Mouse (Mus musculus) heart, embryonic 11.5 days (tissue): ENCODE results near the gene Nfkb1. TPM values are rescaled to one million over a fixed set of nuclear protein-coding genes. Genes with fewer than 3 reads are reported as not detected.

ENCODE experiments used
- ATAC-seq: fragments of 200-750 bp; cut with Nextera tagmentation; replicated peaks from 2 replicates; pipeline ENCODE4 v1.8.0; 2017; ENCODE audit warnings: moderate library complexity; ENCODE audit not compliant: insufficient number of reproducible peaks, low FRiP score, low TSS enrichment
- H3K27ac ChIP-seq: fragments of 300-500 bp; sonication (generic); 2 replicates; pipeline ENCODE4 v1.5.1; 2014; ENCODE audit warnings: mild to moderate bottlenecking, low read depth, low read length
- H3K27me3 ChIP-seq: fragments of 300-500 bp; sonication (generic); 2 replicates; pipeline ENCODE4 v1.6.1; 2014; ENCODE audit warnings: mild to moderate bottlenecking, low read length, mixed read lengths; ENCODE audit not compliant: control insufficient read depth, insufficient read depth
- H3K36me3 ChIP-seq: fragments of 300-500 bp; sonication (generic); 2 replicates; pipeline ENCODE4 v1.6.1; 2014; ENCODE audit warnings: mild to moderate bottlenecking, low read length, moderate library complexity, mixed read lengths; ENCODE audit not compliant: control insufficient read depth, insufficient read depth
- H3K4me1 ChIP-seq: fragments of 300-500 bp; sonication (generic); 2 replicates; pipeline ENCODE4 v1.6.1; 2014; ENCODE audit warnings: low read length; ENCODE audit not compliant: control insufficient read depth, insufficient read depth
- H3K4me2 ChIP-seq: fragments of 300-500 bp; sonication (generic); 2 replicates; pipeline ENCODE4 v1.6.1; 2014; ENCODE audit warnings: mild to moderate bottlenecking, moderate library complexity
- H3K4me3 ChIP-seq: fragments of 300-500 bp; sonication (generic); 2 replicates; pipeline ENCODE4 v1.5.1; 2014; ENCODE audit warnings: low read depth, low read length
- H3K9ac ChIP-seq: fragments of 300-500 bp; sonication (generic); 2 replicates; pipeline ENCODE4 v1.6.1; 2014; ENCODE audit warnings: mild to moderate bottlenecking, low read depth, low read length, moderate library complexity
- H3K9me3 ChIP-seq: fragments of 300-500 bp; sonication (generic); replicated peaks from 2 replicates; pipeline ENCODE4 v1.6.1; 2016; ENCODE audit warnings: low read length; ENCODE audit not compliant: control insufficient read depth
- WGBS: fragments of 180-500 bp; shearing (Covaris S2); extraction: QIAGEN DNeasy Blood & Tissue Kit; methylation state at CpG from one replicate; pipeline ENCODE4 v1.1.7; 2014; ENCODE audit not compliant: insufficient replicate concordance; 5-methylcytosine and 5-hydroxymethylcytosine counted together
- polyA plus RNA-seq: library from polyadenylated mRNA; unstranded; fragments of >200 nt; fragmentation: Nextera tagmentation; extraction: Ambion mirVana; gene quantifications from 2 replicates; pipeline ENCODE4 v1.2.1, GENCODE M21; 2014

Nfkb1 gene
- polyA plus RNA-seq, 1 experiment from 2014 or later = 17.8 TPM

- no peak overlapping the region for H3K4me3 ChIP-seq
- WGBS = 73% methylated on average over 7 of the region's 7 CpGs
- H3K36me3 ChIP-seq = no peaks in the 10 kb centered on the region
- H3K9ac ChIP-seq = no peak overlapping the region
- H3K4me1 ChIP-seq = 0 out of 2 replicates have a peak, but pooled peaks cover 3% of the 10 kb centered on the region
- no peak overlapping the region for H3K4me2 ChIP-seq
- H3K9me3 ChIP-seq = no peaks in the 10 kb centered on the region
- no peaks in the 10 kb centered on the region for H3K27me3 ChIP-seq
- no peak overlapping the region for H3K27ac ChIP-seq
- ATAC-seq = no peak
These were observed 129.3 kb downstream of the Nfkb1 start for GRCm38 (mm10) chr3:135562036-135562435.

GRCm38 (mm10) chr3:135556851-135557662, 134.3 kb downstream of the Nfkb1 start:
- H3K4me1 ChIP-seq = no peaks in the 10 kb centered on the region
- 0 out of 2 replicates have a peak, but pooled peaks cover 2% of the 10 kb centered on the region for H3K9me3 ChIP-seq
- ATAC-seq = no peak
- no peak overlapping the region for H3K9ac ChIP-seq
- no peak overlapping the region for H3K4me3 ChIP-seq
- H3K36me3 ChIP-seq = no peaks in the 10 kb centered on the region
- 76% methylated on average over 12 of the region's 12 CpGs for WGBS
- H3K27ac ChIP-seq = no peak overlapping the region
- H3K4me2 ChIP-seq = no peak overlapping the region
- H3K27me3 ChIP-seq = no peaks in the 10 kb centered on the region

DNA sequence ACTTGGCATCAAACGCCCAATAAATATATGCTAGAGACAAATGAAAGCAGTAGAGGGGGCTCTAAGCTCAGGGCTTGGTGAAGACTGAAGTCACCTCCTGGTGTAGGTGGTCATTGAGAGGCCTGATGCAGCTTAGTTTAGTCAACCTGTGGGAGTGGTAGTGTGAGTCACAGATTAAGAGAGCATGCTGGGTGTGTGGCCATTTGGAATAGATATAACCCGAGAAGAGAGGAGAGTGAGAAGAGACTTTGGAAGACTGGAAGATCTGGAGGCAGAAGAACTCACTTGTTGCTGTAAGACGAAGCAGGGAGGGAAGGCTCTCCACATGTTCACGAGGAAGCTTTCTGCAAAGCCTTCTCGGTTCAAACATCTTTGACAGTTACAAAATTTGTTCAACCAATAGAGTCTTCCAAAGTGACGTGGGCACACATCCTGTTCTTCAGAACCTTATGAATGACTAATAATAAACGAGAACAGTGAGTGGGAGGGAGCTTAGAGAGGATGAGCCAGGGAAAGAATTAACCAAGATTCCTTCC, 135.2 kb downstream of the Nfkb1 start:
- H3K27me3 ChIP-seq = no peaks in the 10 kb centered on the region
- H3K4me1 ChIP-seq = no peaks in the 10 kb centered on the region
- no peak overlapping the region for H3K4me2 ChIP-seq
- H3K4me3 ChIP-seq = no peak overlapping the region
- no peak overlapping the region for H3K9ac ChIP-seq
- ATAC-seq = no peak
- H3K9me3 ChIP-seq = 0 out of 2 replicates have a peak, but pooled peaks cover 2% of the 10 kb centered on the region
- H3K27ac ChIP-seq = no peak overlapping the region
- H3K36me3 ChIP-seq = no peaks in the 10 kb centered on the region
- 63% methylated on average over 7 of the region's 7 CpGs for WGBS

DNA sequence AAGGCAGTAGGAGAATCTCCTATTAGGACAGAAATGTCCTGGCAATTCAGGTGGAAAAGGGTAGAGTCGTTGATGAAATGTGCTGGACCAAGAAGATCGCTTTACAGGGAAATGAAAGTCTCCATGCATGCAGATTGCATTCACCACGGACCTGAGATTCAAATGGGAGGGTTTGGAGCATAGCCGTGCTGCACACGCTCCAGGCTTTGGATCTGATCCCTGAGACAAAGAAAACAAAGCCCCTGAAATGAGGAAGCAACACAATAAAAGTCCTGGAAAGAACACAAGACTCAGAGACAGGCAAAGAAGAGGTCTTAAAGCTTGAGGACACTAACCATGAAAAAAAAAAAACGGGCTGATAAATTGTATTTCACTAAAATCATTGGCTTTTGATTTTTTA, 136.2 kb downstream of the Nfkb1 start:
- Histone ChIP-seq H3K4me3 (no peak overlapping the region), H3K36me3 (no peaks in the 10 kb centered on the region), H3K9me3 (0 out of 2 replicates have a peak, but pooled peaks cover 2% of the 10 kb centered on the region), H3K4me2 (no peak overlapping the region), H3K9ac (no peak overlapping the region), H3K4me1 (no peaks in the 10 kb centered on the region), H3K27me3 (no peaks in the 10 kb centered on the region), H3K27ac (no peak overlapping the region)
- WGBS = 76% methylated on average over 6 of the region's 6 CpGs
- ATAC-seq = no peak

DNA sequence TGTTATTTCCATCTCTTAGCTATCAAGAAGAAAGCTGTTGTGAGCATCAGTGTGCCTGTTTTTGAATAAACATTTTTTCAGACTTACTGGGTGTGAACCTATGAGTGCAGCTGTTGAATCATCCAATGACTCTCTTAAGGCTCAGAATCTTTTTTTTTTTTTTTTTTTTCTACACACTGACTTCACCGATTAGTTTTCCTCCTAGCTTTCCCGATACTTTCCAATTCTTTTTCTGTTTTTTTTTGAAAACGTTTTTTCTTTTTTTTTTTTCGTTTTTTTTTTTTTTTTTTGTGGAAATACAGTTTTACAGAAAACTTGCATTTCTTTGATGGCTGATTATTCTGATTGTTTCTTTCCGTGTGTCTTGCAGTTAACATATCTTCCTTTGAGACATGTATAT, 138.5 kb downstream of the Nfkb1 start:
- Histone ChIP-seq H3K27ac (no peak overlapping the region), H3K9ac (no peak overlapping the region), H3K4me3 (no peak overlapping the region), H3K4me2 (no peak overlapping the region), H3K36me3 (no peaks in the 10 kb centered on the region), H3K27me3 (no peaks in the 10 kb centered on the region), H3K4me1 (no peaks in the 10 kb centered on the region), H3K9me3 (0 out of 2 replicates have a peak, but pooled peaks cover 2% of the 10 kb centered on the region)
- no peak for ATAC-seq
- 71% methylated on average over 5 of the region's 5 CpGs for WGBS

DNA sequence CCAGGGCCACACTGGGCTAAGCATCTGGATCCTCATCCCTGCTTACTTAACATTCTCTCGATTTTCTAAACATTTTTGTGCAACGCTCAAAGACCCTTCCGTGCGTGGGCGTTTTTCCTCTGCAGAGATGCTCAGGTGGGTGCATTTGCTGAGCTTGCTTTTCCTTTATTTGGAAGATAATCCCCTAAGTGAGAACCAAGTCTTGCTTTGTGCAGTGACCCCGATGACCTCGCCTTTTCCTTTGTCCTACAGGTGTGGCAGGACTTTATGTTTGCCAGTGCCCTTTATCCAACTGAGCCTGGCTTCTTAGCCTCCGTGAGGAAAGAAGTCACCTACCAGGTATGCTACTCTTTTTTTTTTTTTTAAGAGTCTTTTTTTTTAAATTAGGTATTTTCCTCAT, 144.0 kb downstream of the Nfkb1 start:
- WGBS = 82% methylated on average over 8 of the region's 8 CpGs
- H3K9me3 ChIP-seq = no peaks in the 10 kb centered on the region
- H3K4me1 ChIP-seq = 0 out of 2 replicates have a peak, but pooled peaks cover 4% of the 10 kb centered on the region
- peaks cover 4% of the 10 kb centered on the region; the same call in 1 of the 2 replicates for H3K36me3 ChIP-seq
- H3K9ac ChIP-seq = no peak overlapping the region
- no peak overlapping the region for H3K4me3 ChIP-seq
- H3K27ac ChIP-seq = no peak overlapping the region
- ATAC-seq = no peak
- H3K4me2 ChIP-seq = no peak overlapping the region
- no peaks in the 10 kb centered on the region for H3K27me3 ChIP-seq

GRCm38 (mm10) chr3:135546212-135546923, 145.0 kb downstream of the Nfkb1 start:
- Histone ChIP-seq H3K27ac (no peak overlapping the region), H3K4me1 (0 out of 2 replicates have a peak, but pooled peaks cover 4% of the 10 kb centered on the region), H3K27me3 (no peaks in the 10 kb centered on the region), H3K9ac (no peak overlapping the region), H3K9me3 (no peaks in the 10 kb centered on the region), H3K36me3 (peaks cover 4% of the 10 kb centered on the region; the same call in 1 of the 2 replicates), H3K4me2 (no peak overlapping the region), H3K4me3 (no peak overlapping the region)
- WGBS = 64% methylated on average over 13 of the region's 13 CpGs
- ATAC-seq = no peak
